Mouse (Mus musculus): ENCODE results near the gene Esm1.

The Esm1 gene

DNA sequence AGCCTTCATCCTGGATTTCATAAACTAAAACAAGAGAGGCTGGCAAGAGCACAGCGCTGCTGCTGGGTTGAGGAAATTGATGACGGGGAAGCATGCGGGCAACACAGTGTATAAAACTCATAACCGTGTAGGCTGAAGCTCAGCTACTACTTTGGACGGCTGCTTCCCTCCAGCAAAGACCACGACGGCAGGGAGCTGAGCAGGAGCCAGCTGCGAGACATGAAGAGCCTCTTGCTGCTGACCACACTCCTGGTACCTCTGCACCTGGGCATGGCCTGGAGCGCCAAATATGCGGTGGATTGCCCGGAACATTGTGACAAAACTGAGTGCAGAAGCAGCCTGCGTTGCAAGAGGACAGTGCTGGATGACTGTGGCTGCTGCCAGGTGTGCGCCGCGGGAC, at the start of gene Esm1:
Esm1 (plus strand) TSS at position 36 of the 400 bp plus-strand sequence.
- DNase-seq, result peak; percentile 14

DNA sequence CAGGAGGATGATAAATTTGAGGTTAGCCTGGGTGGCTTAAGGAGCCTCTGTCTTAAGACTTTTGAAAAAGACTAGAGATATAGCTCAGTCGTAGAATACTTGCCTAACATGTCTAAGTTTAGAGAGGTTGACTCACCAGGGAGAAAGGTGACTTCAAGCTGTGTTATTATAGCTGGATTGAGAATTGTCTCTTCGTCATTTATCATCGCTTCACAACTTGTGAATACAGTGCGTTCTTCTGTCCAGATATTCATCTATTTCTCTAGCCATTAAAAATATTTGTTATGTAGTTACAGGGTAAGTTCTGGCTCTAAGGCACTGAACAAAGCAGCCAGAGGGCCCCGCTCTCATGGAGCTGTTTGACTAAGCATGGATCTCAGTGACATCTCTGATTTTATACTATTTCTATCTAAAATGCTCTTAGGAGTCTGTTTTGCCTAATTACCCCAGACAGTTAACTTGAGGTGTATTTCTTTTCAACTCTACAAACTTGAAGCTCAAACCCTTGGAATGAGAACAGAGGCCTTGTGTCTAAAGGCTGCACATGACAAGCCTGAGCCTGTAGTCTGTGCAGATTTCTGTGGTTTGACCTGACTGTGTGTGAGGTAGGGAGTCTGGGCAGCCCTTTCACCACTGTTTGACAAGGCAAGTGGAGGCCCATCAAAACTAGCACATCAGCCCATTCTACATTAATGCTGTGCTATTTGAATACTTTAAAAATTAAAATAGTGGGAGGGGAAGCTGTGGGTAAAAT, 45.0 kb upstream of the Esm1 start:
- no peak for DNase-seq

DNA sequence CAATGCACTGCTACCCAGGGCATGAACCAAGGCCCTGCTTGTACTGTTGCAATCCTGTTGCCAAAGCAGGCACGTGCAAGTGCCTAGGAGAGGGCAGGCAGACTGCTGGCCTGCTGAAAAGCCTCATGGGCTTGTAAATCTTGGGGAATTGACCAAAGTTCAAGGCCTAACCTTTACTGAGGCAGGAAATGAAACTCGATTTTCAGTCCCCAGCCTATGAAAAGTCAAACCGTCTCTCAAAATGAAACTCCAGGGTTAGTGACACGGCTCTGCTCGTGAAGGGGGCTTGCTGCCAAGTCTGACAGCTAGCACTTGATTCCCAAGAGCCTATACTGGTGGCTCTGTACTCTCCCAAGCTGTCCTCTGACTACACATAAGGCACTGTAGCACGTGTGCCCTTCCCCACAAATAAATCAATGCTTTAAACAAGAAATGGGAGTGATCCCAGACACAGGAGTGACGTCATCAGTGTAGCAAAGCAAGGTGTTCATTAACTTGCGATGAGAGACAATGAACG, 41.4 kb upstream of the Esm1 start:
- DNase-seq, result no peak

GRCm38 (mm10) chr13:113170256-113170655, 39.2 kb upstream of the Esm1 start:
- no peak for DNase-seq

- DNase-seq, result no peak
Measured at GRCm38 (mm10) chr13:113174162-113174561, 35.3 kb upstream of the Esm1 start.

DNA sequence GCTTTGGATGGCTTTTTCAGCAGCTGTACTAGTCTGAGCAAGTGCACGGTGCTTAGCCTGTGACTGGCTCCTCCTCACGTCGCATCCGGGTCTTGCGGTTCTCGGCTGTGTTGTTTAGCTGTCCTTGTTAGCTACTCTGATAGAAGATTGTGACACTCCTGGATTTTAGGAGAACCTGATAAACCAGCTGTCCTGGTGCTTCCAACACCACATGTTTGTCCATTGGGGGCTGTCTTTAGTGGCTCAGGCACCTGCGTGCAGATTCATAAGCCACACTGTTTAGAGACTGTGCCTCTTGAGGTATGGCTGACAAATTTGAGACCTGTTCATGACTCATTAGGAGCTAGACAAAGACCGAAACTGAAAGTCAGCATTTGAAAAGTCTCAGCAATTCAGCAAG, 26.1 kb upstream of the Esm1 start:
- no peak for DNase-seq

- no peak for DNase-seq
Measured at GRCm38 (mm10) chr13:113183720-113184119, 25.7 kb upstream of the Esm1 start.

DNA sequence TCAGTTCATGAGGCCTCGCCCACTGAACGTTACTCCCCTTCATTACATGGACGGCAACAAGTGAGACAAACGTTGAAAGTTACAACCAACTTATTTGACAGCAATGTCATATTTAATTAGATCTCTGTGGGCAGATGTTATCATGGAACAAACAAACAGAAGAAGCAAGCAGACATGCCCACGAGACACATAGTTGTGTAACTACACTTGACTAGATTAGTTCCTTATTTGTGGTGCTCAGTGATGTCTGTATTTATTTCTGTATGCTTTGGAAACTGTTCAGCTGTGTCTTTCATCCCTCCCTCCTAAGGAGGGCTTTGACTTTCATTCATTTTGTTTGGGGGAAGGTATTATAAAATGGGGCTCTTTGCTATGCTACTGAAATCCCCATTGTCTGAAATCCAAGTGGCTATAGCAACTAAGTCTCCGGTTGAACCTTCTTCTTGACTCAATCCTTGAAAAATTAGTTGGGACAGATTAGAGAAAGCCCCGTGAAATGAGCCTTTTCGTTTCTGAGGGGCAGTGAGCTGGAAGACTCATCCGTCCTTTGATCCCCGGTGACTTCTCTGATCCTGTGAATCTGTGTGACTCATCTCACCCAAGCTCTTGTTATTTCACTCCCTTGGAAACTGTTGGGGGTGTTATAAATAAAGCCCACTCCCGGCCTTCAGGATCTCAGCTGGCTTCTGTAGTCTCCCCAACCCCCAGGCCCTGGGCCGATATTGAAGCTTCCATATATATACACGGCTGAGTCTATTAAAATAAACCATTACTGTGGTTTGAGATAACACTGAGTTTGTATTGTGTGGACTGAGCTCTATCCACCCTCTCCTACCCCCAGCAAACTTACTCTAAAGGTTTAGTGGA, 12.4 kb upstream of the Esm1 start:
- no peak for DNase-seq

GRCm38 (mm10) chr13:113197872-113198502, 11.5 kb upstream of the Esm1 start:
- no peak for DNase-seq

DNA sequence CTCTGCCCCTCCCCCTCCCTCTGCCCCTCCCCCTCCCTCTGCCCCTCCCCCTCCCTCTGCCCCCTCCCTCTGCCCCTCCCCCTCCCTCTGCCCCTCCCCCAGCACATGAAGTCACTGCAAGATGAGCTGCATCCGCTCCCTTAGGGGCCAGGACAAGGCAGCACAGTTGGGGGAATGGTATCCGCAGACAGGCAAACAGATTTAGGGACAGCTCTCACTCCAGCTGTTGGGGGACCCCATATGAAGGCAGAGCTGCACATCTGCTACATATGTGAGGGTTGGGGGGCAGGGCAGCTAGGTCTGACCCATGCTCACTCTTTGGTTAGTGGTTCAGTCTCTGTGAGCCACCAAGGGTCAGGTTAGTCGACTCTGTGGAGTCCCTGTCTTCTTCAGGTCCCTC, 10.1 kb upstream of the Esm1 start:
- DNase-seq, result no peak

DNA sequence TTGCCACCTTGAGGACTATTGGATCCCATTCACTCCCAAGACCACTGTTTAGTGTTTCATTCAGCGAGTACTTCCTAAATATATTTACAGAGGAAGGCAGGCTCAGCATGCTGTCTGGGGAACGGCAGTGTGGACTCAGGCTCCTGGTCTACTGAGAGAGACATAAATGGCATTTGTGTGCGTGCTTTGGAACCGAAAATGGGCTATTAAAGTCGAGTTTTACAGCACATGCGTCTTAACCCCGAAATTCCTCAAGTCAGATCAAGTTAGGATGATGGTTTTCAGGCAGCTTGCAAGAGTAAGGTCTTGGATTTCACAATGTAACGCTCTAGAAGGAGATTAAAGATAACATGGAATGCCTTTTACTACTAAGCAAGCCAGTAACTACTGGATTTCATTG, 8.7 kb upstream of the Esm1 start:
- no peak for DNase-seq

GRCm38 (mm10) chr13:113201631-113202030, 7.8 kb upstream of the Esm1 start:
- DNase-seq, result no peak

- no peak for DNase-seq
Measured at GRCm38 (mm10) chr13:113202184-113202583, 7.3 kb upstream of the Esm1 start.

- DNase-seq, result no peak
Measured at GRCm38 (mm10) chr13:113203146-113203545, 6.3 kb upstream of the Esm1 start.

DNA sequence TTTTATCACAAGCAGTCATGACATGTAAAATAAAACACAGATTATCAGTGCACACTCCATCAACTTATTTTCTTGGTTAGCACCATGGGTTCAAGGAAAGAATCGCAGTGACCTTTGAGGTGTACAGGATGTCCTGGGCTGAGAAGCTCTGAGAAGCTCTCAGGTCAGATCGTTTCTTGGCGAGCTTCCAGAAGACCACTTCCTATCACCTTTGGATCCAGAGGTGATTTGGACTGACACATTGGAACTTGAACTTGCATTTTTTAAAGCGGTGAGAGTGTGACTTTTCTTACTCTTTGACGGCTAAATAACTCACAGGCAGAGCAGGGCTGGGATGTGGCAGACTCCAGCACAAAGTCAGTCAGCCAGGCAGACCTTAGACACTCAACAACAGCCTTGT, 4.1 kb upstream of the Esm1 start:
- peak; percentile 41 for DNase-seq

DNA sequence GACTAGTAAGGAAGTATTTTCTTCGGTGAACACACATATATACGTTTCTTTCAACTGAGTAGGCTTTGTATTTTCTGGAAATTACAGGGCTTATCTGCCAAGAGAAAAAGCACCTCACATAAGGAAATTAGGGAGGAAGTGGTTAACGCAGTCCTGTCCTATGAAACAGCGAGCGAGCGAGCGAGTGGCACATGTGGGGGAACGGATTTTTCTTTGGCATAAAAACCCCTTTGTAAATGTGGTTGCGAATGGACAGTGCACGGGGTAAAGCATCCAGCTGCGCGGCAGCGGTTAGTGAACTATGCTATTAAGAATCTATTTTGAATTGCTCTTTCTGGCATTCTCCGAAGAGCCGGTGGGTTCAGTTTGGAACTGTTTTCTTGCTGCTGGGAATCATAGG, 1.9 kb downstream of the Esm1 start:
- no peak for DNase-seq

- DNase-seq, result no peak
Measured at GRCm38 (mm10) chr13:113212401-113212800, 2.9 kb downstream of the Esm1 start.

DNA sequence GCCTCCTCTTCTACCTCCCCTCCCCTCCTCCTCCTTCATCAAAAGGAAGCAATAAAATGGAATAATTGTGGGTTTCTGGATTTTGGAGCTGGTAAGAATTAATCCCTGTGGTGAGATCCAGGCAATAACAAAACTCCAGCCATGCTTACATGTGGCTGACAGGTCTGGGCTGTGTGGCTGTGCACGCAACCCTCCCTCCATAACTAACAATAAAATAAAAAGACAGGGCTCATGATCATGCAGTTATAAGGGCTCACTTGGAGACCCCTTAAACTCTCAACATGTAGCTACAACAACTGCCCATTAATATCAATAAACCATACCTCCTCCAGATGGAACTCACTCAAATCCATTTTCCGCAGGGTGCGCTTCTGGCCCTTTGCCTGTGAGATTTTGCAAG, 4.4 kb downstream of the Esm1 start:
- no peak for DNase-seq

DNA sequence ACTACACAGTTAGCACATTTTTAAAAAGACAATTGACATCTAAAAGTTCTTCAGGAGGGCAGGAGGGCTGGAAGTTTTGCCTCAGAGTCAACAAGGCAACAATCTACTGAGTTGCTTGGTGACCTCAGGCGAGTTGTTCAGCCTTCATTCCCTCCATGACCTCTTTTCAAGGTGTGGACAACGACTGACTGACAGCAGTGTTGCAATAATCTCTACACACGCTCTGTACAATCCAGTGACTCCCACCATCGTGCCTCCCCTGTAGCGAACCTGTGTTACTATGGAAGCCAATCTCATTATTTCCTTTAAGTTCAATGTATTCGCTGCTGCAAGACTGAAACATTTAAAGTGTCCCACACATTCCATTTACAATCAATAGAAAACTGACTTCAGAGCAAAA, 12.4 kb downstream of the Esm1 start:
- no peak for DNase-seq

DNA sequence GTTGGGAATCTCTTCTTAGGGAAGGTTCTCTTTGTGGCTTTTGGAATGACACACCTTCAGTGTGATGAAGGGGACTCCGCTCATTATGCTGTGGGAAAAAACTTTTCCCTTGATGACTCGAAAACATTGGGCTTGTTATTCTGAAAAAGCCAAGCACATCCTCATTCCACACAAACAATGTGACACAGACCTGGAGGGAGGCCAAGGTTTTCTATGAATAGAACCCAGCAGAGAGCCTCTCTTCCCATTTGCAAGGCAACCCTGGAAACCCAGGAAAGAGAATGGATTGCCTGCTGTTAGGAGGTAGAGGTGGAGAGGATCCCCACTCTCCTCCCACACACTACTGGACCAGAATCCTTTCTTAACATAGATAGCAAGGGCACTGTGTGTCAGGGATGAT, 14.6 kb downstream of the Esm1 start:
- peak; percentile 86 for DNase-seq

DNA sequence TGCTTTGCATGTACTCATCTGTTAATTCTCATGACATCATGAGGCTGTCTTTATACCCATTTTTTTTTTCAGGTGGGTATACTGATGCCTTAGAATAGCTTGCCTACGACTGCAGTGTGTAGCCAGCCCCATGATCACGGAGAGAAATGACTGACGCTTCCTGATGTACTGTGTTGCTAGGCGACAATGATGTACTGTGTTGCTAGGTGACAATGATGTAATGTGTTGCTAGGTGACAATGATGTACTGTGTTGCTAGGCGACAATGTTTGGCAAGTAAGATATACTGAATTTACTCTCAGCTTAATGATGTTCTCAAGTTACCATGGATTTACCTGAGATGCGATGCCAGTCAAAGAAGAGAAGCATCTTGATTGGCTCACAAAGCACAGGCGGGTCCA, 16.4 kb downstream of the Esm1 start, which contains the start of gene Gzmk:
Gzmk (minus strand) TSS at position 98 of the 400 bp plus-strand sequence.
- no peak for DNase-seq

GRCm38 (mm10) chr13:113227076-113227475, 17.6 kb downstream of the Esm1 start:
- no peak for DNase-seq

Data from kidney, postnatal 10 days (tissue).